Mouse (Mus musculus) MEL (cell line): ENCODE measurements at regions not wholly inside any gene's neighbourhood (a gene's known extent, or its start where the extent isn't known, plus 50 kb on each side); places are given as distances from the start of the nearest gene placed in this dataset.

Source experiments
- CHD2 ChIP-seq: IDR thresholded peaks from 2 replicates; pipeline ENCODE4 v1.6.1; 2011; ENCODE audit warnings: low read length, improper control_type of control experiment
- CTCF ChIP-seq, 3 experiments: IDR thresholded peaks in 2 of 3; conservative IDR thresholded peaks in 1 of 3; 2 replicates each; pipeline ENCODE4 v1.5.1; 2011 to 2012; ENCODE audit warnings: low read length in 3 of 3, low read depth in 2 of 3, mild to moderate bottlenecking in 2 of 3, improper control_type of control experiment in 1 of 3, inconsistent platforms in 1 of 3, mixed read lengths in 1 of 3, moderate library complexity in 1 of 3; ENCODE audit not compliant: control insufficient read depth in 1 of 3, insufficient read depth in 1 of 3, poor library complexity in 1 of 3, severe bottlenecking in 1 of 3
- EP300 ChIP-seq, 2 experiments: IDR thresholded peaks; 2 replicates each; pipeline ENCODE4 v1.6.1; 2011; ENCODE audit warnings: improper control_type of control experiment in 2 of 2, low read length in 2 of 2, low read depth in 1 of 2, mild to moderate bottlenecking in 1 of 2
- GATA1 ChIP-seq: IDR thresholded peaks from 2 replicates; pipeline ENCODE4 v1.6.1; 2011; ENCODE audit warnings: low read depth, low read length, improper control_type of control experiment
- MAX ChIP-seq: IDR thresholded peaks from 2 replicates; pipeline ENCODE4 v1.6.1; 2011; ENCODE audit warnings: low read length, improper control_type of control experiment
- MEF2A ChIP-seq: IDR thresholded peaks from 2 replicates; pipeline ENCODE4 v1.6.1; 2014; ENCODE audit warnings: low read depth, mild to moderate bottlenecking, inconsistent platforms, low read length, improper control_type of control experiment; ENCODE audit not compliant: poor library complexity, insufficient replicate concordance, severe bottlenecking; ENCODE audit errors: extremely low read depth
- POLR2A ChIP-seq, 2 experiments: IDR thresholded peaks; 2 replicates each; pipeline ENCODE4 v1.6.1; 2011 to 2012; ENCODE audit warnings: low read length in 2 of 2, mild to moderate bottlenecking in 2 of 2, control low read depth in 1 of 2, improper control_type of control experiment in 1 of 2, low read depth in 1 of 2, moderate library complexity in 1 of 2; ENCODE audit not compliant: control insufficient read depth in 1 of 2, insufficient read depth in 1 of 2, poor library complexity in 1 of 2
- UBTF ChIP-seq: IDR thresholded peaks from 2 replicates; pipeline ENCODE4 v1.6.1; 2012; ENCODE audit warnings: low read depth, mild to moderate bottlenecking, inconsistent platforms, low read length, improper control_type of control experiment, moderate library complexity, borderline replicate concordance; ENCODE audit not compliant: insufficient read depth

- TF ChIP-seq CHD2, result no peak
- no peak for TF ChIP-seq POLR2A (IDR thresholded peaks at IDR 0.05; ENCODE audit: control insufficient read depth in 1 of 2, insufficient read depth in 1 of 2, low read depth in 1 of 2, low read length in 2 of 2, poor library complexity in 1 of 2)
- TF ChIP-seq GATA1, result no peak
- no peak for TF ChIP-seq EP300 (IDR thresholded peaks at IDR 0.05; ENCODE audit: low read depth in 1 of 2, low read length in 2 of 2)
- no peak for TF ChIP-seq CTCF (IDR thresholded peaks at IDR 0.05 in 2 of 3, conservative IDR thresholded peaks at IDR 0.05 in 1 of 3; ENCODE audit: control insufficient read depth in 1 of 3, insufficient read depth in 1 of 3, low read depth in 2 of 3, low read length in 3 of 3, poor library complexity in 1 of 3, severe bottlenecking in 1 of 3)
- TF ChIP-seq MAX, result no peak
- no peak for TF ChIP-seq UBTF
- no peak for TF ChIP-seq MEF2A
These were observed 117.2 kb upstream of the H2al1a start for GRCm38 (mm10) chrX:11181855-11182254.
